Mouse (Mus musculus) liver, postnatal 0 days (tissue): ENCODE measurements at regions not wholly inside any gene's neighbourhood (a gene's known extent, or its start where the extent isn't known, plus 50 kb on each side); places are given as distances from the start of the nearest gene placed in this dataset.

Experiments used
- CTCF ChIP-seq: sonication (generic); IDR thresholded peaks from 2 replicates; pipeline ENCODE4 v1.5.1; 2016; ENCODE audit warnings: antibody characterized with exemption, low read depth
- EP300 ChIP-seq: IDR thresholded peaks from 2 replicates; pipeline ENCODE4 v1.6.1; 2016; ENCODE audit warnings: antibody characterized with exemption, low read depth, mild to moderate bottlenecking

DNA sequence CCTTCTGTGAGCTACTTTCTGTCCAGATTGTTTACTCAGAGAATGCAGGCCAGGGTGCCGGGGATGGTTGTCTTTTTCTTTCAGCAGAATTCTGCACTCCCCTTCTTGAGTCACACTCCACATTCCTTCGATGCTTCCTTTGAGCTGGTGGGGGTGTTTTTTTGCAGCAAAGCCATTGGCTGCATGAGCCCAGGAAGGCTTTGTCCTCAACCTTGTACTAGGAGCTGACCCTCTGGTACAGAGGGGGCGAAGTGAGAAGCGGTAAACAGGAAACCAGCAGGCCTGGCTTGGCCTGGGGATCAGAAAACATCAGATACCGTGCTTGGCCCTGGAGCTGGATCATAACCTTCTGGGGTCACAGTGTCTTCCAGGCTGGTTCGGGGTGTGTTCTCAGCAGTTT lies 169.9 kb downstream of the Chic2 start:
- TF ChIP-seq EP300 (peak; percentile 50; the same call in 1 of the 2 replicates), CTCF (no peak)
